Mouse (Mus musculus): ENCODE results near the gene Ephb6.

Gene Ephb6

GRCm38 (mm10) chr6:41622661-41623060 lies 17.4 kb downstream of the Ephb6 start:
- no peak for DNase-seq (ENCODE audit: low spot score in 2 of 2)

- DNase-seq (ENCODE audit: low spot score in 2 of 2) = no peak
These were observed 22.9 kb downstream of the Ephb6 start for GRCm38 (mm10) chr6:41628180-41628579.

GRCm38 (mm10) chr6:41630791-41631190 lies 25.5 kb downstream of the Ephb6 start:
- DNase-seq (ENCODE audit: low spot score in 2 of 2) = no peak

GRCm38 (mm10) chr6:41631549-41631948 lies 26.3 kb downstream of the Ephb6 start:
- no peak for DNase-seq (ENCODE audit: low spot score in 2 of 2)

- no peak for DNase-seq (ENCODE audit: low spot score in 2 of 2)
These were observed 29.9 kb downstream of the Ephb6 start for GRCm38 (mm10) chr6:41635211-41635610.

GRCm38 (mm10) chr6:41636178-41636577 lies 30.9 kb downstream of the Ephb6 start, which contains the start of gene Trpv6:
Trpv6 (minus strand) TSS chr6:41636405.
- no peak for DNase-seq (ENCODE audit: low spot score in 2 of 2)

- no peak for DNase-seq (ENCODE audit: low spot score in 2 of 2)
These were observed 32.1 kb downstream of the Ephb6 start for GRCm38 (mm10) chr6:41637393-41637792.

GRCm38 (mm10) chr6:41637927-41638506 lies 32.7 kb downstream of the Ephb6 start:
- no peak for DNase-seq (ENCODE audit: low spot score in 2 of 2)

GRCm38 (mm10) chr6:41640449-41640848 lies 35.2 kb downstream of the Ephb6 start:
- DNase-seq (ENCODE audit: low spot score in 2 of 2) = no peak

- no peak for DNase-seq (ENCODE audit: low spot score in 2 of 2)
These were observed 36.0 kb downstream of the Ephb6 start for GRCm38 (mm10) chr6:41641173-41641866.

GRCm38 (mm10) chr6:41642765-41643164 lies 37.5 kb downstream of the Ephb6 start:
- DNase-seq (ENCODE audit: low spot score in 2 of 2) = no peak

GRCm38 (mm10) chr6:41643227-41643626 lies 37.9 kb downstream of the Ephb6 start:
- DNase-seq (ENCODE audit: low spot score in 2 of 2) = no peak

GRCm38 (mm10) chr6:41646220-41646619 lies 40.9 kb downstream of the Ephb6 start:
- DNase-seq (ENCODE audit: low spot score in 2 of 2) = no peak

GRCm38 (mm10) chr6:41646672-41647071 lies 41.4 kb downstream of the Ephb6 start:
- no peak for DNase-seq (ENCODE audit: low spot score in 2 of 2)

- no peak for DNase-seq (ENCODE audit: low spot score in 2 of 2)
These were observed 47.9 kb downstream of the Ephb6 start for GRCm38 (mm10) chr6:41653173-41653572.

GRCm38 (mm10) chr6:41654648-41655047 lies 49.4 kb downstream of the Ephb6 start:
- no peak for DNase-seq (ENCODE audit: low spot score in 2 of 2)

GRCm38 (mm10) chr6:41658487-41658886 lies 53.2 kb downstream of the Ephb6 start:
- no peak for DNase-seq (ENCODE audit: low spot score in 2 of 2)

- DNase-seq (ENCODE audit: low spot score in 2 of 2) = no peak
These were observed 57.0 kb downstream of the Ephb6 start for GRCm38 (mm10) chr6:41662320-41662719.

Measured in left cerebral cortex, adult 9 months (tissue).